Mouse (Mus musculus): ENCODE measurements around the gene Tceanc2.
"Not testable (repeated sequence)": the region's sequence is repeated elsewhere in the genome, so short reads cannot be mapped to it uniquely, and the experiment has no call there.

Tceanc2 gene

DNA sequence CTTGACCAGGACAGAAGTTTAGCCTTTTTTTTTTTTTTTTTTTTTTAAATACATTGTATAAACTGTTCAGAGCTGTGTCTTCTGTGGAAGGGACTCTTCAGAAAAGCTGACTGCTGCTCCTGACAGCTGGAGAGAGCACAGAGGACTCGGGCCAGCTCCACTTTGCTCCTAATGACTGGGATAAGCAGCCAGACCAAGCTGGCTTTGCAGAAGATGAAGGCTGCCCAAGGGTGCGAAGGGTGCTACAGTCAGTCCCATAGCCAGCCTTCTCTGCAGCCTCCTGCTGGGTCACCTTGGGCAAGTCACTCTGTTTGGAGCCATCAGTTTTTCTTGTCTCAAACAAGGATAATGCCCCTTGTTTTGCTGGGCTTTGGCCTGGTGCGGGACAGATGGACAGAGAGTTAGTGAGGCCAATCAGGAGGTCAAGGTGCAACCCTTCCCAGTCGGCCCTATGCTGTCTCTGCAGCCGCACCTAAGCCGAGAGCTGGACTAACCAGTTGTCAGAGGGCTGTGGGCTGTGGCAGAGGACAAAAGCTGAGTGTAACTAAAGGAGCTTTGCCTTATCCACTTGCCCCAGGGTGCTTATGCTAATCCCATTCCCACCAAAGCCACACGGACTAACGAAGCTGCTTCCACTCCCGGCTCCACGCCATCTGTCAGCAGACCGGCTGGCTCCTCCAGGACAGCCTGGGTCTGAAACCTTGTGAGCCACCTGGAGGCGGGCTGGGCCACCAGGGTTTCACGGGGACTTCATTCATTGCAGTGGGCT is 50.8 kb downstream of the Tceanc2 start:
- no peak for DNase-seq (ENCODE audit: extremely low read depth, insufficient read length, low spot score)

- no peak for DNase-seq (ENCODE audit: extremely low read depth, insufficient read length, low spot score)
These were observed 51.9 kb downstream of the Tceanc2 start for GRCm38 (mm10) chr4:107126891-107127524.

- DNase-seq (ENCODE audit: extremely low read depth, insufficient read length, low spot score): no peak
These were observed 52.5 kb downstream of the Tceanc2 start for GRCm38 (mm10) chr4:107126389-107126788.

DNA sequence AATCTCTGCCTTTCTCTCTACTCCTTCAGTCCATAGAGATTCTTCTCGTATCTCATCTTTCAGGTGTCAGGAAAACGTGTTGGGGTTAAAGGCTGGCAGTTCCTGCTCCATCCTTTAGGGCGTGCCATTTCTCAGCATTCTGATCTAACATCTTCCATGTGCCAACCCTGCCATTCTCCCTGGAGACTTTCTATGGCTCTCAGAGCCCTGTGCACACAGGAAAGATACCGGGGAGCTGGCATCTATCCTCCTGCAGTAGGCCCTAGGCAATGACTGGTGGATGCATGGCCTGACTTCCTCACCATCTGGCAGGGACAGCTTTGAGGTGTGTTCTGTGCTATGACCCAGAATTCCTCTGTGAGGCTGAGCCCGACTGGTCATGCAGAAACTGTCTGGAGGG is 53.8 kb downstream of the Tceanc2 start:
- DNase-seq (ENCODE audit: extremely low read depth, insufficient read length, low spot score): no peak

DNA sequence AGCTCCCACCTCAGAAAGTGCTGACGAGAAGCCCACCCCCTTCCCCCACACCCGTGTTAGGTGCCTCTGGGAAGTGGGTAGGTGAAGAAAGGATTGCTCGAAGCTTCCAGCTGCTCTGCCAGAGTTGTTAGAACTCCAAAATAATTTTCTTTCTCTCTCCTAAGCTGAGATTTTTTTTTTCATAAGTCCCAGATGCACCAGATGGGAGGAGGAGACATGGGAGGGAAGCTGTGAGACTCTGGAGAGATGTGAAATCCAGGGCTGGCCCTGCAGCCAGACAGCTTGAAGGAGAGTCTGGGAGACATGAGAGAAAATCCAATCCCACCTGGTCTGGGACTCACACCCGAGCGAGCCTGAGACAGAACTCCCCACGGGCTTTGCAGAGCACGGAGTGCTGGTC is 54.5 kb downstream of the Tceanc2 start:
- DNase-seq (ENCODE audit: extremely low read depth, insufficient read length, low spot score): no peak

- no peak for DNase-seq (ENCODE audit: extremely low read depth, insufficient read length, low spot score)
These were observed 57.6 kb downstream of the Tceanc2 start for GRCm38 (mm10) chr4:107121165-107121943.

GRCm38 (mm10) chr4:107120676-107121075 is 58.2 kb downstream of the Tceanc2 start:
- no peak for DNase-seq (ENCODE audit: extremely low read depth, insufficient read length, low spot score)

DNA sequence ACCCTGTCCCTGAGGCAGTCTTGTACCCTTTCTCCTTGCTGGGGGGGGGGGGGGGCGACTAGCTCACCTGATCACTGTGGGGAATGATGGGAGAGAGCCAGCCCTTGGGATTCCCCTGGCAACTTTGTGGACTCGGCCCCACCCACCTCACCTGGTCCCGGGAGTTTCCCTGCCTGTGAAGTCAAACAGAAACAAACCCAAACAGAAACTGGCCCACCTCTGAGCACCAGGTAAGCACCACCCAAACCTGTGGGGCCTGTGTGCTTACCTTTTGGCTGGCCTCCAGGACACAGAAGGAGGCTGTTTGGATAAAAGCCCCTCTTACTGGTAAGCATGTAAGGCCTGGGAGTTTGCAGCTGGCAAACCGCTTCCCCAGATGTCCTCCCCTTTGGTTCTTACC is 59.9 kb downstream of the Tceanc2 start:
- DNase-seq (ENCODE audit: extremely low read depth, insufficient read length, low spot score): no peak

DNA sequence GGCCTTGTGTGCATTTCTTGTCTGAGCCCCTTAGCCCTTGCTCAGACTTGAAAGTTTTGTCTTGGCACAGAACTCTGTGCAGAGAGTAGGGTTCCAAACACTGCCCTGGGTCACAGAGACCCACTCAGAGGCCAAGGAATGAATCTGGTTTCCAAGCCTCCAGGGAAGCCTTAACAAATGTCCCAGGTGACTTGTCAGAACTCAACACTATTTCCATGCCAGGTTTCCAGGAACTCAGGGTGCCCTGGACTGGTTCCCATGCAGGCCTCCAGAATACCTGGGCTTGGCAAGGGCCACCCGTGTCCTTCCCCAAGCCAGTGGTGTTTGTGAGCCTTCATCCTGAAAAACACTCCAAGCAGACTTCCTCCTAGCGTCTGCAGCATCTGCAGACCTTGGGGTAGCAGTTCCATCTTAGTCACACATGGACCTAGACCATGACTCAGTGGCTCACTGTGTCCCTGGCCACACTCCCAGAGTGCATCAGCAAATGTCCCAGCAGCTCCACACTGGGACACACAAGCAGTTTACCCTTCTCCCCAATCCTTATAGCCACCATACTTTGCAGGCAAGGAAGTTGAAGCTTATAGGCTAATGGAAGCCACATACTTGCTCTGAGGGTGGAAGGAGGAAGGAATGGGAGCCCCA is 61.1 kb downstream of the Tceanc2 start:
- peak; percentile 23 for DNase-seq (ENCODE audit: extremely low read depth, insufficient read length, low spot score)

GRCm38 (mm10) chr4:107114278-107114677 is 64.6 kb downstream of the Tceanc2 start:
- DNase-seq (ENCODE audit: extremely low read depth, insufficient read length, low spot score): no peak

DNA sequence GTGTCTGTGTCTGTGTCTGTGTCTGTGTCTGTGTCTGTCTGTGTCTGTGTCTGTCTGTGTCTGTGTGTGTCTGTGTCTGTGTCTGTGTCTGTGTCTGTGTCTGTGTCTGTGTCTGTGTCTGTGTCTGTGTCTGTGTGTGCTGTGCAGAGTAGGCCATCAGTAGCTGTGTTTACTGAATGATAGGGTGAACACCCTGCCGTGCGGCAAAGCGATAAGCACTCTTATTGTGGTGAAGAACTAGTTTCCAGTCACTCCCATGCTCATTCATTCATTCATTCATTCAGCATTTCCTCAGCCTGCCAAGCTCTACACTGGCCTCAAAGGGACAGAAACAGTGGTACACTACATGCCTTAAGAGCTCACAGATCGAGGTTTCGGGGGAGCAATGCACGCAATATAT is 69.7 kb downstream of the Tceanc2 start:
- DNase-seq (ENCODE audit: extremely low read depth, insufficient read length, low spot score): not testable (repeated sequence)

- no peak for DNase-seq (ENCODE audit: extremely low read depth, insufficient read length, low spot score)
These were observed 70.6 kb downstream of the Tceanc2 start for GRCm38 (mm10) chr4:107108291-107108731.

DNA sequence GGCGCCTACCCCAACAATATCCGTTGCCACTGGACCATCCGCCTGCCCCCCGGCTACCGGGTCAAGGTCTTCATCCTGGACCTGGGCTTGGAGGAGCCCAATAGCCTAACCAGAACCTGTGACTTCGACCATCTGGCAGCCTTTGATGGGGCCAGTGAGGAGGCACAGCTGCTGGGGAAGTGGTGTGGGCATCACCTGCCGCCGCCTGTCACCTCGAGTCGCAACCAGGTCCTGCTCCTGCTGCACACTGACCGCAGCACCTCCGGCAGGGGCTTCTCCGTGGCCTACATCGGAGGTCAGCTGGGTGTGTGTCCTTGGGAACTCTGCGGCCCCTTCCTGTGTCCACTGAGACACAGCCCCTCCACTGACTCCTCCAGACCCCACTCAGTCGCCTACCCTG is 72.1 kb downstream of the Tceanc2 start:
- DNase-seq (ENCODE audit: extremely low read depth, insufficient read length, low spot score): no peak

DNA sequence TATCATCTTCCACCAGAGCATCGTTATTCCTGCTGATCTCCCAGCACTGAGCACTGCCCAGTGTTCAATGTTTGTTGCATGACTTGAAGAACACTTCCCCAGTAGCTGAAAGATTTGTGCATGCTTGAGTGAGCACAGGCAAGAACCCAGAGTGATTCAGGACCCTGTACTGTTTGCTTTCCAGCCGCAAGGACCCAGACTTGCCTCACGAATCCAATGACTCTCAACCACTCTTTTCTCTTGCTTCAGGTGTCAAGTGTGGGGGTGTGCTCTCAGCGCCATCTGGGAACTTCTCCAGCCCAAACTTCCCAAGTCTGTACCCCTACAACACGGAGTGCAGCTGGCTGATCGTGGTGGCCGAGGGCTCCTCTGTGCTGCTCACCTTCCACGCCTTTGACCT is 76.7 kb downstream of the Tceanc2 start:
- no peak for DNase-seq (ENCODE audit: extremely low read depth, insufficient read length, low spot score)

GRCm38 (mm10) chr4:107098791-107099525 is 80.0 kb downstream of the Tceanc2 start:
- no peak for DNase-seq (ENCODE audit: extremely low read depth, insufficient read length, low spot score)

- no peak for DNase-seq (ENCODE audit: extremely low read depth, insufficient read length, low spot score)
These were observed 80.5 kb downstream of the Tceanc2 start for GRCm38 (mm10) chr4:107098375-107098774.

- DNase-seq (ENCODE audit: extremely low read depth, insufficient read length, low spot score): no peak
These were observed 81.0 kb downstream of the Tceanc2 start for GRCm38 (mm10) chr4:107097871-107098270.

GRCm38 (mm10) chr4:107096841-107097373 is 82.0 kb downstream of the Tceanc2 start, which contains the start of gene Cdcp2:
Gene Cdcp2 (plus strand): TSS chr4:107096891.
- no peak for DNase-seq (ENCODE audit: extremely low read depth, insufficient read length, low spot score)

DNA sequence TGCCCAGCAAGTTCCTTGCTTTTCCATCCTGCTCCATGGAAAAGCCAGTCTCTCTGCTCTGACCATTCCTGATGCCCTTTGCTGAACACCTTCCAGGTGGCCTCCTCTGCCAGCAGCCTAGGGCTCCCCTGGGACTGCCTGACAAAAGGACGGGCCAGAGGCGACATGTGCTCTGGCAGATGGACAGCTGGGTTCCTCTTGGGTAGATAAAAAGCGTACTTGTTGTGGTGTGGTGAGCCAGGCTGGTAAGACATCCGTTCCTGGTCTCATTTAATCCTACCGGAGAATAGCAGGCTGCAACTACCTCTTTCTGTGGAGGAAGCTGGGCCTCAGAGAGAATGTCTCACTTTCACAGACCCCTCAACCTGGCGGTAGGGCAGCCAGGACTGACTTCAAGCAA is 82.9 kb downstream of the Tceanc2 start:
- DNase-seq (ENCODE audit: extremely low read depth, insufficient read length, low spot score): no peak

All from 3134 (cell line).